Mouse (Mus musculus): ENCODE data around the gene Mef2a.
A peak's percentile ranks its signal among the peaks of the same experiment; 100 is the strongest.

Gene Mef2a

DNA sequence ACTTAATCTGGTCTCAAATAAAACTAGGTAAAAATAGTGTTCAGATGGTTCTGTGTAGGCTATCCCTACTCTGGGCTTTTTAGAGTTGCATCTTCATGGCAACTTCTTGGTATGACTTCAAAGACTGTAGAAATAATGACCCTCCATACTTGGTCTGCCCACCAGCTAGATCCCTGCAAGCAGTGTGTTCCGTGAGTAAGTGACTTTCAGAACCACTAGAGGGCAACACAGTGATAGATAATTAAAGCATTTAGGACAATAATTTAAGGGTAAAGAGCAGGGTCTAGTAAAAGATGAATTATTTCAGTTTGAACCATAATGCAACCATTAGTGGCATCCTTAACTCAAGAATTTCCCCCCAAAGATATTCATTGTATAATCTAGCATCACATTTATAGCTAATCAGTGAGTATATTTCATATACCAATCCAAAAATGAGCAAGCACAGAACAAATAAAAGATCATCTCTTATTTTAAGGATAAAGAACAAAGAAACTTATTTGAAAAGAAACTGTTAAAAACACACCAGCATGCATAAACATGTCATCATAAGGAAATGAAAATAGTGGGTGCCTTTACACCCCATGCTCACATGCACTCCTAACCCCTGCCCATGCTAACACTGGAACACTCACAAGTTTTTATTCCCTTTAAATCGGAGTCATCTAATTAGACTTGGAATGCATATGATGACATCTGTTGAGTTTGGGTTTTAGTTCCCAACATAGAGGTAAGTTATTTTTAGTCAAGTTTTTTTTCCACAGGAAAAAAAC lies 129.4 kb downstream of the Mef2a start:
- no peak for DNase-seq

- DNase-seq, result no peak
These were observed 130.7 kb downstream of the Mef2a start for GRCm38 (mm10) chr7:67241969-67242368.

DNA sequence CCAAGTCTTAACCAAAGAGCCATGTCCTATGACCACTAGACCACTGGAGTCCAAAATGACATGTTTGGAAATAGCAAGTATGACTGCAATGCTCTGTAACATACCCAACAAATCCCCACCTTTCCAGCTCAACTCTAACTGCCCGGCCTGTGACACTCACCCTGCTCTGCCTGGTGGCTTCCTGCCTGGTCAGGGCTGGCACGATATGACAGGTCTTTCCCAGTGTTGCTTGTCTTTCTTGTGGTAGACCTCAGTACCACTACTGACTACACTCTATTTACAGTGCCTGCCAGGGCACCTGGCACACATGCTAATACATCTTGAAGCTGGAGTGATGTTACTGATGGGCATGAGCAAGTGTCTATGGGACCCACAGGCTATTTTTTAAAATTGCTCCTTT lies 134.9 kb downstream of the Mef2a start:
- no peak for DNase-seq

- no peak for DNase-seq
These were observed 136.3 kb downstream of the Mef2a start for GRCm38 (mm10) chr7:67236351-67236750.

GRCm38 (mm10) chr7:67234797-67235196 lies 137.9 kb downstream of the Mef2a start:
- no peak for DNase-seq

GRCm38 (mm10) chr7:67232504-67232903 lies 140.2 kb downstream of the Mef2a start:
- no peak for DNase-seq

- no peak for DNase-seq
These were observed 142.0 kb downstream of the Mef2a start for GRCm38 (mm10) chr7:67230640-67231140.

DNA sequence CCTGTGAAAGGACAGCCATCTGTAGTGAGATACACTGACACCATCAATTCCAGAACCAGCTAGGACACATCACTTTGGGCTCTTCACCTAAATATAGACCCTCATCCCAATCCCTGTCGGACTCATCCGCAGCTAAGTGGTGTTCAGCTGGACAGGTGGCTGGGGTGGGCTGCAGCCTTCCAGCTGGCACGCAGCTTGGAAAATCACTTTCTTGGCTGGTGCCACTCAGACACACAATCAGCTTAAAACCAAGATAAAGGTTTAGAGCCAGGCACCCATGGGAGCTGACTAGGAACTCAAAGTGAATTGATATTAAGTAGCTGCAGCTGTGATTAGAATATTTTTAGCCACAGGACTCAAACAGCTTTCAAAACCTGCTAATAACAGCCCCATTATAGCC lies 142.4 kb downstream of the Mef2a start:
- DNase-seq, result no peak

GRCm38 (mm10) chr7:67229701-67230100 lies 143.0 kb downstream of the Mef2a start:
- no peak for DNase-seq

DNA sequence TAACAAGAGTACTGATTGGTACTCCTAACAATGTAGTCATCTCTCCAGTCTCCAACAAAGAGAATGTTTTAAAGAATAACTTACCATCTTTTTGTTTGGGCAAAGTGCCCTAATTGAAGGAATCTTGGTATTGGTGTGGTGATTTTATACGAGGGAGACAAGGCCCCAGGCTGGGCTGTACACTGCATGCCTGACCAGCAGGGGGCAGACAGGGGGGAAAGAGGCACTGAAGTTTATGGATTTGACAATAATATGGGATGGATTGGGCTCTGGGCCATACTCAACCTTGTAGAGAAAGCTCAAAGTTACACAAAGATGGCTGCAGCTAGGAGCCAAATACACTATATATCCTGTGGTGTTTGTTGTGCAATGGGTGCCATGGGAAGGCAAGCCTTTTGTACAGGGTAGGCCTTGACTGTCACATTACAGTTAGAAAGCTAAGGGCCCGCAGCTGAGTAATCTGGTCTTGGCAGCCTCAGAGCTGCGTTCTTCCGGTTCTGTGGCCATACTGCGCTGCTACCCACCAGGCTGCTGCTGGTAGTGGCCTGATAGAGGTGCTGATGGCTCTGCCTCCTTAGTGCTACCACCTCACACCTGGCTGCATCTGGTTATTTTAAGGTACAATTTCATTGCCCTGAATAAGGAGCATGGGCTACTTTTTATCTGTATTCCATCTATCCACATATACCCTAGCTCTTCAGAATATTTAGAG lies 143.6 kb downstream of the Mef2a start:
- DNase-seq, result peak in 1 of 2 experiments; percentile 45

DNA sequence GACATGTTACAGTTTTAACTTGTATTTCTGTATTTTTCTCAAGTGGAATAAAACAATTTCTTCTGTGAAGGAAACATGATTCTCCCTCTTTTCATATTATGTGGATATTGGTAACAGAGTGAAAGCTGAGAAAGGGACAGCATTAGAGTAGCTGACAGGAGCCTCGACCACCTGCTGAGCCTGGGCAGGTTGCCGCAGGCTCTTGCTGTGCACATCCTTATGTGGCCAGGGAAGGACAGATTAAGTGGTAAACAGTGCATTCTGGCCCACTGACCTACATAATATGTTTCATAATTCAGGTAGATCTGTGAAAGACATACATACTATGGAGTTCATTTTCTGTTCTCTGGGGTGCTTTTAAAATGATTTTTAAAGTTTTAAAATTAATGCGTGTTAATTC lies 144.3 kb downstream of the Mef2a start:
- no peak for DNase-seq

DNA sequence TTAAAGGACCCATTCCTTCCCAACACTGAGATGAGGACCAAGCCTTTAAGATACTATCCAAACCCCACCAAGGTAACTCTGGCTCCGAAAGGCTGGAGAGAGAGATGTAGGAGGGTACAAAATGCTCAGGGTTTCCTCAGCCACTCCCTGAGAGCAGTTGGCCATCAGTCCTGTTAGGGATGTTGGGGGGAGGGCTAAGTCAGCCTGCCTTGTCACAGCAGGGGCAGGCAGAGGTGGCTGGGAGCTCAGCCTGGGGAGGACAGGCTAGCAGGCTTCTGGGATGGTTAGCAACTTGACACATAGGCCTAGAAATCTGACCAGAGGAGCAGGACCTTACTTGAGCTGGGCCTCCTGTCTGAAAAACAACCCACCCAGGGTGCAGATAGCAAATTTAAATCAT lies 145.1 kb downstream of the Mef2a start:
- DNase-seq, result no peak

GRCm38 (mm10) chr7:67225943-67226625 lies 146.6 kb downstream of the Mef2a start:
- no peak for DNase-seq

GRCm38 (mm10) chr7:67222220-67222862 lies 150.3 kb downstream of the Mef2a start, which contains the start of gene Lysmd4:
Gene Lysmd4, plus strand, starts transcription at chr7:67222544.
- peak; percentile 90 to 96 for DNase-seq

DNA sequence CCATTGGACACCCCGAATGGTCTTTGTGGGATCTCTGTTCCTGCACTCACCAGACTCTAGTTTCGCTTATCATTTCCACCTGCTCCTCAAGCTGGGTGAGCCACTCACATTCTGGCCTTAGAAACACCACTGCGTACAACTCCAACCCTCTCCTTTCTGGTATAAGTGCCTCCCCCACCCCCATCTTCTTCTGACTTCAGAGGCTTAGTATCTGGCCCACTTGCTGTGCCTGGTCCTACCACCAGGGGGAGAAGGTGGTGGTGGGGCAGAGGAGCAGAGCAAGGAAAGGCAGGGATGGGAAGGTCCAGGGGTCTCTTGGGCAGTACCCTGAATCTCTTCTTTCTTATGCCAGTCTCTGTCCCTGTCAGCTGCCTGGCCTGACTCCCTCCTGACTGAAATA lies 155.6 kb downstream of the Mef2a start:
- peak; percentile 47 to 77 for DNase-seq

GRCm38 (mm10) chr7:67216351-67216750 lies 156.3 kb downstream of the Mef2a start:
- DNase-seq, result no peak

DNA sequence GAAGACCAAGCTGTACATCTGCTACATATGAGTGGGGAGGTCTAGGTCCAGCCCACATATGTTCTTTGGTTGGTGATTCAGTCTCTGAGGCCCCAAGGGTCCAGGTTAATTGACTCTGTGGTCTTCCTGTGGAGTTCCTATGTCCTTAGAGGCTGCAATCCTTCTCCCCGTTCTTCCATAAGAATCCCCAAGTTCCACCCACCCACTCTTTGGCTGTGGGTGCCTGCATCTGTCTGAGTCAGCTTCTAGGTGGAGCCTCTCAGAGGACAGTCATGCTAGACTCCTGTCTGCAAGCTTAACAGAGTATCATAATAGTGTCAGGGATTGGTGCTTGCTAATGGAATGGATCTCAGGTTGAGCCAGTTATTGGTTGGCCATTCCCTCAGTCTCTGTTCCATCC lies 159.1 kb downstream of the Mef2a start:
- no peak for DNase-seq

- no peak for DNase-seq
These were observed 160.7 kb downstream of the Mef2a start for GRCm38 (mm10) chr7:67211971-67212370.

GRCm38 (mm10) chr7:67211341-67211740 lies 161.3 kb downstream of the Mef2a start:
- DNase-seq, result no peak

DNA sequence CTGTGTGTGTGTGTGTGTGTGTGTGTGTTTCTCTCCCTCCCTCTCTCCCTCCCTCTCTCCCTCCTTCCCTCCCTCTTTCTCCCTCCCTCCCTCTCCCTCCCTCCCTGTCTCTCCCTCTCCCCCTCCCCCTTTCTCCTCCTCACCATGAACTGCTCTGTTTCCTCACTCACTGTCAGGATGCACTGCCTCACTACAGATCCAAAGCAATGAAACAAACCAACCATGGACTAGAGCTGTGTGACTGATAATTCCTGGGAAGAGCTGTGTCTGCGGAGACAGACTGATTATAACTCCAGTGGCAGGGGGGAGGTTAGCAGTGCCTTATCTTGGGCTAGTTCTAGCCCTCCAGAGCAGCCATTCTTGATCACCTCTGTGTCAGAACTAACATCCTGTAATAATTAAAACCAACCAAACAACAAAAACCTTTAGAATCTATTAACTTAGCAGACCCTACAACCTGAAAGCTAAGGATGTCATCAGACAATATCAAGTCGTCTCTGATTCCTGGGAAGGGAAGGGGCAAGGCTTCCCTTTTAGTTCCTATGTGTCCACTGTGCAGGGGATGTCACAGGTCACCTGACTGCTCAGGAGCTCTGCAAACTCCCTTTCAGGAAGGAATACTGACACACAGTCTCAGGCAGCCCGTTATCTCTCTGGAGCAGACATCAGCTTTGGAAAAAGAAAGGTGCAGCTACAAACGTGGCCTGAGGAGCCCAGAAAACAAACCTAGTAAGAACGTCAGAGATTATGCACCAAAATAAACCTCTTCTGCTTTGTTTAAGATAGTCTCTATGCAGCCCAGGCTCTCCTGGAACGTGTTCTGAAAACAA lies 162.4 kb downstream of the Mef2a start:
- DNase-seq, result no peak

- DNase-seq, result no peak
These were observed 164.3 kb downstream of the Mef2a start for GRCm38 (mm10) chr7:67208317-67208716.

DNA sequence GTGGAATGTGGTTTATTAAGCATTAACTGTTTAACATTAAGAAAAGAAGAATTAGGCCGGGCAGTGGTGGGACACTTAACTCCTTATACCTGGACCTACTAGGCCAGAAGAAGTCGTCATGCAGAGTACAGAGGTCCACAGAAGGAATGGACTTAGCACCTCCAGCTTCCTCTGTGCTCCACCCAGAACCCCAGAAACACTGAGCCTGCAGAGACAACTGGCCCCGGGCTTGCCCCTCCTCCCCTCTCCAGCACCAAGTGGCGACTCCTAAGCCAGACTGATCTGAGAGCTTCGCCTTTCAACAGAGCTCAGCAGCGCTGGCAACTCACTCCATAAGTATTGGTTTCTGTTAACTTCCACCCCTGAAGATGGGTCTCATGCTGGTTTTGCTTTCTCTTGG lies 165.0 kb downstream of the Mef2a start:
- DNase-seq, result no peak
